Mouse (Mus musculus) embryonic facial prominence, embryonic 12.5 days (tissue): ENCODE results near the gene Rab15. TPM values are rescaled to one million over a fixed set of nuclear protein-coding genes. Genes with fewer than 3 reads are reported as not detected.

Experiments used
- ATAC-seq: fragments of 200-750 bp; cut with Nextera tagmentation; 2 replicates; pipeline ENCODE4 v1.8.0; 2017; ENCODE audit not compliant: insufficient number of reproducible peaks, insufficient read depth, low FRiP score, low TSS enrichment
- H3K27ac ChIP-seq: fragments of 300-500 bp; sonication (generic); 2 replicates; pipeline ENCODE4 v1.5.1; 2016; ENCODE audit warnings: mild to moderate bottlenecking
- H3K27me3 ChIP-seq: fragments of 300-500 bp; sonication (generic); 2 replicates; pipeline ENCODE4 v1.6.1; 2016; ENCODE audit warnings: mild to moderate bottlenecking, moderate library complexity
- H3K36me3 ChIP-seq: fragments of 300-500 bp; sonication (generic); 2 replicates; pipeline ENCODE4 v1.6.1; 2016; ENCODE audit warnings: mild to moderate bottlenecking
- H3K4me1 ChIP-seq: fragments of 300-500 bp; sonication (generic); 2 replicates; pipeline ENCODE4 v1.6.1; 2016
- H3K4me2 ChIP-seq: fragments of 300-500 bp; sonication (generic); replicated peaks from 2 replicates; pipeline ENCODE4 v1.6.1; 2016; ENCODE audit warnings: mild to moderate bottlenecking, moderate library complexity
- H3K4me3 ChIP-seq: fragments of 300-500 bp; sonication (generic); 2 replicates; pipeline ENCODE4 v1.5.1; 2016; ENCODE audit warnings: mild to moderate bottlenecking
- H3K9ac ChIP-seq: fragments of 300-500 bp; sonication (generic); 2 replicates; pipeline ENCODE4 v1.6.1; 2016; ENCODE audit warnings: mild to moderate bottlenecking, moderate library complexity
- H3K9me3 ChIP-seq: fragments of 300-500 bp; sonication (generic); 2 replicates; pipeline ENCODE4 v1.6.1; 2016; ENCODE audit warnings: mild to moderate bottlenecking, moderate library complexity
- WGBS: fragments of 180-500 bp; shearing (Covaris S2); methylation state at CpG from one replicate; pipeline ENCODE4 v1.1.7; 2016; 5-methylcytosine and 5-hydroxymethylcytosine counted together
- polyA plus RNA-seq: library from polyadenylated mRNA; unstranded; fragments of >200 nt; fragmentation: Nextera tagmentation; extraction: Ambion mirVana; gene quantifications from 2 replicates; pipeline ENCODE4 v1.2.1, GENCODE M21; 2016

Gene Rab15
- polyA plus RNA-seq, 1 experiment from 2014 or later: 26.6 TPM

- ATAC-seq: no peak
- Histone ChIP-seq H3K4me3 (no peak overlapping the region), H3K36me3 (no peaks in the 10 kb centered on the region), H3K4me1 (peaks cover 8% of the 10 kb centered on the region; the same call in 1 of the 2 replicates), H3K4me2 (no peak overlapping the region), H3K27ac (no peak overlapping the region), H3K9ac (no peak overlapping the region), H3K27me3 (no peaks in the 10 kb centered on the region), H3K9me3 (no peaks in the 10 kb centered on the region)
- WGBS: 82% methylated on average over 6 of the region's 6 CpGs
Observed at GRCm38 (mm10) chr12:76840081-76840480, 17.4 kb upstream of the Rab15 start.

- no peak for ATAC-seq
Observed at GRCm38 (mm10) chr12:76839298-76839697, 16.6 kb upstream of the Rab15 start.

GRCm38 (mm10) chr12:76837844-76838650, 15.3 kb upstream of the Rab15 start:
- peak overlapping the region; percentile 68 for H3K9ac ChIP-seq
- peaks cover 8% of the 10 kb centered on the region; the same call in 1 of the 2 replicates for H3K4me1 ChIP-seq
- H3K9me3 ChIP-seq: no peaks in the 10 kb centered on the region
- H3K36me3 ChIP-seq: no peaks in the 10 kb centered on the region
- no peaks in the 10 kb centered on the region for H3K27me3 ChIP-seq
- peak overlapping the region; percentile 65 for H3K4me2 ChIP-seq
- 14% methylated on average over 21 of the region's 21 CpGs for WGBS
- peak overlapping the region; percentile 55; the same call in 1 of the 2 replicates for H3K27ac ChIP-seq
- peak overlapping the region; percentile 59 for H3K4me3 ChIP-seq
- ATAC-seq: no peak

More at GRCm38 (mm10) chr12:76839298-76839697, 16.6 kb upstream of the Rab15 start:
- H3K9me3 ChIP-seq: no peaks in the 10 kb centered on the region
- no peak overlapping the region for H3K4me3 ChIP-seq
- WGBS: 94% methylated on average over 4 of the region's 4 CpGs
- no peaks in the 10 kb centered on the region for H3K36me3 ChIP-seq
- H3K27me3 ChIP-seq: no peaks in the 10 kb centered on the region
- H3K4me1 ChIP-seq: peaks cover 8% of the 10 kb centered on the region; the same call in 1 of the 2 replicates
- no peak overlapping the region for H3K4me2 ChIP-seq
- H3K9ac ChIP-seq: no peak overlapping the region
- no peak overlapping the region for H3K27ac ChIP-seq

- H3K36me3 ChIP-seq: no peaks in the 10 kb centered on the region
- ATAC-seq: peak; percentile 96
- under 1% methylated on average over 43 of the region's 43 CpGs for WGBS
- H3K9ac ChIP-seq: peak overlapping the region; percentile 68
- peaks cover 8% of the 10 kb centered on the region; the same call in 1 of the 2 replicates for H3K4me1 ChIP-seq
- H3K27ac ChIP-seq: peak overlapping the region; percentile 55; the same call in 1 of the 2 replicates
- no peaks in the 10 kb centered on the region for H3K27me3 ChIP-seq
- H3K4me3 ChIP-seq: peak overlapping the region; percentile 59
- H3K4me2 ChIP-seq: peak overlapping the region; percentile 65
- H3K9me3 ChIP-seq: no peaks in the 10 kb centered on the region
Observed at GRCm38 (mm10) chr12:76837101-76837843, 14.6 kb upstream of the Rab15 start.

GRCm38 (mm10) chr12:76832704-76833103, 10.0 kb upstream of the Rab15 start:
- H3K4me3 ChIP-seq: no peak overlapping the region
- H3K36me3 ChIP-seq: no peaks in the 10 kb centered on the region
- H3K27ac ChIP-seq: no peak overlapping the region
- H3K4me2 ChIP-seq: no peak overlapping the region
- H3K9ac ChIP-seq: no peak overlapping the region
- H3K4me1 ChIP-seq: no peaks in the 10 kb centered on the region
- H3K27me3 ChIP-seq: no peaks in the 10 kb centered on the region
- ATAC-seq: no peak
- 8% methylated on average over 3 of the region's 3 CpGs for WGBS
- H3K9me3 ChIP-seq: no peaks in the 10 kb centered on the region

GRCm38 (mm10) chr12:76825283-76825682, 2.6 kb upstream of the Rab15 start:
- Histone ChIP-seq H3K4me3 (no peak overlapping the region), H3K9ac (no peak overlapping the region), H3K36me3 (no peaks in the 10 kb centered on the region), H3K27me3 (peaks cover 24% of the 10 kb centered on the region), H3K4me2 (no peak overlapping the region), H3K4me1 (peaks cover 16% of the 10 kb centered on the region; the same call in 1 of the 2 replicates), H3K9me3 (no peaks in the 10 kb centered on the region), H3K27ac (no peak overlapping the region)
- 64% methylated on average over 4 of the region's 4 CpGs for WGBS
- no peak for ATAC-seq

GRCm38 (mm10) chr12:76822002-76822650, 582 bp downstream of the Rab15 start:
- H3K4me3 ChIP-seq: peak overlapping the region; percentile 70
- H3K9me3 ChIP-seq: no peaks in the 10 kb centered on the region
- peaks cover 38% of the 10 kb centered on the region for H3K27me3 ChIP-seq
- under 1% methylated on average over 39 of the region's 66 CpGs for WGBS
- peak overlapping the region; percentile 90 for H3K4me2 ChIP-seq
- H3K9ac ChIP-seq: peak overlapping the region; percentile 82
- ATAC-seq: peak; percentile 42
- H3K4me1 ChIP-seq: peaks cover 28% of the 10 kb centered on the region; the same call in 1 of the 2 replicates
- 0 out of 2 replicates have a peak overlapping the region, but pooled peaks have one; percentile 17 for H3K27ac ChIP-seq
- H3K36me3 ChIP-seq: no peaks in the 10 kb centered on the region

GRCm38 (mm10) chr12:76820615-76821014, 2.1 kb downstream of the Rab15 start:
- Histone ChIP-seq H3K4me2 (peak overlapping the region; percentile 90), H3K36me3 (no peaks in the 10 kb centered on the region), H3K4me3 (no peak overlapping the region), H3K27me3 (peaks cover 38% of the 10 kb centered on the region), H3K27ac (no peak overlapping the region), H3K9me3 (no peaks in the 10 kb centered on the region), H3K9ac (no peak overlapping the region), H3K4me1 (peaks cover 29% of the 10 kb centered on the region)
- WGBS: 42% methylated on average over 4 of the region's 4 CpGs
- no peak for ATAC-seq

GRCm38 (mm10) chr12:76819816-76820215, 2.9 kb downstream of the Rab15 start:
- Histone ChIP-seq H3K4me3 (no peak overlapping the region), H3K4me2 (no peak overlapping the region), H3K9ac (no peak overlapping the region), H3K4me1 (peaks cover 29% of the 10 kb centered on the region), H3K36me3 (no peaks in the 10 kb centered on the region), H3K9me3 (no peaks in the 10 kb centered on the region), H3K27ac (no peak overlapping the region), H3K27me3 (peaks cover 34% of the 10 kb centered on the region)
- no peak for ATAC-seq
- WGBS: 70% methylated on average over 6 of the region's 6 CpGs

- 84% methylated on average over 9 of the region's 9 CpGs for WGBS
- 0 out of 2 replicates have a peak overlapping the region, but pooled peaks have one; percentile 2 for H3K27ac ChIP-seq
- H3K9me3 ChIP-seq: no peaks in the 10 kb centered on the region
- no peak overlapping the region for H3K4me3 ChIP-seq
- no peaks in the 10 kb centered on the region for H3K36me3 ChIP-seq
- H3K4me1 ChIP-seq: peaks cover 29% of the 10 kb centered on the region
- no peak overlapping the region for H3K4me2 ChIP-seq
- H3K9ac ChIP-seq: no peak overlapping the region
- H3K27me3 ChIP-seq: peaks cover 34% of the 10 kb centered on the region
- no peak for ATAC-seq
Observed at GRCm38 (mm10) chr12:76818908-76819307, 3.8 kb downstream of the Rab15 start.

- Histone ChIP-seq H3K27ac (peak overlapping the region; percentile 65), H3K9me3 (no peaks in the 10 kb centered on the region), H3K4me1 (peaks cover 29% of the 10 kb centered on the region), H3K9ac (0 out of 2 replicates have a peak overlapping the region, but pooled peaks have one; percentile 12), H3K27me3 (peaks cover 31% of the 10 kb centered on the region), H3K36me3 (no peaks in the 10 kb centered on the region), H3K4me2 (no peak overlapping the region), H3K4me3 (no peak overlapping the region)
- WGBS: 46% methylated on average over 4 of the region's 4 CpGs
- peak; percentile 64; the same call in 1 of the 2 replicates for ATAC-seq
Observed at GRCm38 (mm10) chr12:76818120-76818519, 4.6 kb downstream of the Rab15 start.
